Mouse (Mus musculus) small intestine, adult 2 months (tissue): Measurements from ENCODE around the gene Csnk1g1. TPM values are rescaled to one million over a fixed set of nuclear protein-coding genes. Genes with fewer than 3 reads are reported as not detected.
A peak's percentile ranks its signal among the peaks of the same experiment; 100 is the strongest.

Experiments
- H3K27ac ChIP-seq: fragments of 200-500 bp; 2 replicates; pipeline ENCODE4 v1.5.1; 2012; ENCODE audit warnings: low read depth, low read length, control low read depth, inconsistent platforms; ENCODE audit not compliant: insufficient read depth
- H3K27me3 ChIP-seq: fragments of 200-500 bp; 2 replicates; pipeline ENCODE4 v1.6.1; 2012; ENCODE audit warnings: mild to moderate bottlenecking, moderate library complexity, low read length, inconsistent platforms; ENCODE audit not compliant: control insufficient read depth, insufficient read depth
- H3K36me3 ChIP-seq: fragments of 200-500 bp; 2 replicates; pipeline ENCODE4 v1.6.1; 2012; ENCODE audit warnings: mild to moderate bottlenecking, low read length, control low read depth, inconsistent platforms; ENCODE audit not compliant: control insufficient read depth, insufficient read depth
- H3K4me1 ChIP-seq: fragments of 200-500 bp; 2 replicates; pipeline ENCODE4 v1.6.1; 2012; ENCODE audit warnings: low read length, inconsistent platforms, mixed read lengths; ENCODE audit not compliant: control insufficient read depth, insufficient read depth, insufficient read length
- H3K4me3 ChIP-seq: fragments of 200-500 bp; 2 replicates; pipeline ENCODE4 v1.5.1; 2012; ENCODE audit warnings: low read depth, mild to moderate bottlenecking, control low read depth, inconsistent platforms, low read length, moderate library complexity
- CTCF ChIP-seq: fragments of 200-500 bp; IDR thresholded peaks from 2 replicates; pipeline ENCODE4 v1.5.1; 2012; ENCODE audit warnings: low read depth, mild to moderate bottlenecking, control low read depth, inconsistent platforms, low read length, moderate library complexity, mixed read lengths; ENCODE audit not compliant: insufficient replicate concordance, insufficient read length; ENCODE audit errors: extremely low read depth
- POLR2A ChIP-seq: fragments of 200-500 bp; IDR thresholded peaks from 2 replicates; pipeline ENCODE4 v1.6.1; 2012; ENCODE audit warnings: low read depth, mild to moderate bottlenecking, control low read depth, inconsistent platforms, low read length, moderate library complexity
- WGBS: fragments of 180-500 bp; shearing (Covaris S2); methylation state at CpG from one replicate; pipeline ENCODE4 v1.1.7; 2018; 5-methylcytosine and 5-hydroxymethylcytosine counted together
- polyA plus RNA-seq: library from polyadenylated mRNA; depleted of rRNA; stranded (reverse); fragments of >200 nt; gene quantifications from 2 replicates; pipeline ENCODE4 v1.2.3, GENCODE M21; 2012; rRNA removed

The Csnk1g1 gene
- polyA plus RNA-seq = 1.5 and 3.2 TPM in 2 replicates

DNA sequence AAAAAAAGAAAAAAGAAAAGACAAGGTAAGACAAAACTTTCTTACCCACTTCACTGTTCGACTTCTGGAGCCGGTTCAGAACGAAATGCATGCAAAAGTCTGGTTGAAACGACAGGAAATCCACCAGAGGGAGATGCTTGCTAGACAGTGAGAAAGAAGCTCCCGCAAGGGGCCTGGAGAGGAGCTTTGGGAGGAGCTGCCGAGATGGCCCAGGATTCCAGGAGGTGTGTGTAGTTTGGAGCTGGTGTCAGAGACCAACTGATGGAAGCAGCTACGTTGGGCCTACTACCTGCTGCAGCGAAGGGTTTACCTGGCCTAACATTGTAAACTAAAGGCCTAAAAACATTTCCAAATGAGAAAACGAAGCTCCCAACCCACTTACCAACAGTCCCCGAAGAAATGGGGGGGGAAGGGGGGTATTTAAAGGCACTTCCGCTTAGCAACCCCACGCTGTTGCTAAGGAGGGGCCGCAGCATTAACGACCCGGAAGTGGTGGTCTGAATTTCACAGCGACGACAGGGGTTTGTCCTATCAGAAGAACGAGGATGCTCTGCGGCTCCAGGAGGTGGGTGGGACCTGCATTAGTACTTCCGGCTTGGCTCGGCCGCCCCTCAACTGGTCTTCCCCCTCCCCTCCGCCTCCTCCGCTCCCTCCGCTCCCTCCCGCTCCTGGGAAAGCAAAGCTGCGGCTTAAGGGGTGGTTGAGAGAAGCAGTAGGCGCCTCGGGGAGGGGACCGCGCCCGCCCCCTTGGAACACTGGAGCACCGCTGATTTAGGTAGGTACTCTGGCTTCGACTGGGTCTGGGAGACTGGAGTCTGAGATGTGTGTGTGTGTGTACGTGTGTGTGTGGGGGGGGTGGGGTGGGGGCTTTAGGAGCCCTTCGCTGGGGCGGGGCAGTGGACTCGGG is at the start of gene Csnk1g1, which contains the start of gene Trip4:
Gene Csnk1g1, plus strand, starts transcription at position 531 of the 907 bp plus-strand sequence.
Gene Trip4, minus strand, starts transcription at position 401 of the 907 bp plus-strand sequence.
- 1% methylated on average over 38 of the region's 38 CpGs for WGBS
- H3K4me3 ChIP-seq = peak within 1 kb of the TSS; percentile 90
- H3K4me1 ChIP-seq = peaks cover 2% of the 10 kb centered on the region; the same call in 1 of the 2 replicates
- H3K27ac ChIP-seq = peak within 1 kb of the TSS; percentile 58
- H3K27me3 ChIP-seq = no peaks in the 10 kb centered on the region
- TF ChIP-seq POLR2A (no peak), CTCF (peak; percentile 29; the same call in 1 of the 2 replicates)
- H3K36me3 ChIP-seq = 0 out of 2 replicates have a peak, but pooled peaks cover under 1% of the 10 kb centered on the region

DNA sequence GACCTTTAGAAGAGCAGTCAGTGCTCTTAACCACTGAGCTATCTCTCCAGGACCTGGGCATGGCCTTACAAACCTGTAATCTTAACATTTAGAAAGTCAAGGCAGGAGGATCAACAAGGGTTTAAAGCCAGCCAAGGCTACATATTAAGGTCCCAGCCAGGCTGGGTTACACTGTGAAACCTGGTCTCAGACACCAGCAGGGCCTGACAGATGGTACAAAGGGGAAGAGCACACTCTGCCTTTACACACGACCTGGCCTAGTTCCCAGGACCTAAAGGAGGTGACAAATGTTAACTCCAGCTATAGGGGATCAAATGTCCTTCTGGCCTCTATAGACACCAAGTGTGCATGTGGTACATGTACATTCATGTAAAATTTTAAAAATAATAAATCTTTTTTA is 49.1 kb upstream of the Csnk1g1 start:
- no peak overlapping the region for H3K4me3 ChIP-seq
- peaks cover 46% of the 10 kb centered on the region for H3K36me3 ChIP-seq
- H3K4me1 ChIP-seq = no peaks in the 10 kb centered on the region
- H3K27ac ChIP-seq = no peak overlapping the region
- TF ChIP-seq CTCF = no peak
- no peak for TF ChIP-seq POLR2A
- 58% methylated on average over 1 of the region's 1 CpGs for WGBS
- no peaks in the 10 kb centered on the region for H3K27me3 ChIP-seq

DNA sequence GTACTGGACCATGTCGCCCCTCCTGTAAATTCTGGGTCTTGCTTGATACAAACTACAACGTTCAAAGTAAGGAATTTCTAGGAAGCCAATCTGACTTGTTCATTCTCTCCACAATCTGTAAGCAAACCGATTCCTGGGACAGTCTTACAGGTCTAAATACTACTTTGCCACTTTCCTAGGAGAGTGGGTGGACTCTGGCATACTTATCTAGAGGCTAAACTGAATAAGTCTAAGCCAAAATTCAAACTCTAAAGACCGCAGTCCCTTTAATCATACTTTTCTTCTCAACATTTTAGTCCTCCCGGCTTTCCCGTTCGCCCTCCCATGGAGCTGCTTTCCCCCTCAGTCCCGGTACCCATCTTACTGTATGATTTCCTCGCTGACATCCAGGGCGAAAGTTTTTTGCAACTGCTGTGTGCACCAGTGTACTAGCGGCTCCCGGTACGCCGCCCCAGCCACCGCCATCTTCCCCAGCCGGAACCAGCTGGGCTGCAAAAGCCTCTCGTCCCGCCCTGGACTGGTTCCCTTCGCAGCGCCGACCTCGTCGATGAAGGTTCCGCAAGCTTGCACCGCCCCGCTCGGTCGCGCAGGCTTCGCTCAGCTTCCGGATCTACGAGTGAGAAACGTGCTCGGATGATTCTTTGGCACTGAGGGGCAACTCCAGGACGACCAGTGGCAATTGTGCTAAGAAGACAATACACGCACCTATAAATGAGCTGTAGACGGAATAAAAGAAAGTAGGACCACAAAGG is 24.0 kb upstream of the Csnk1g1 start:
- H3K4me3 ChIP-seq = peak overlapping the region; percentile 95
- peak overlapping the region; percentile 57 for H3K27ac ChIP-seq
- H3K27me3 ChIP-seq = no peaks in the 10 kb centered on the region
- WGBS = under 1% methylated on average over 37 of the region's 37 CpGs
- H3K36me3 ChIP-seq = peaks cover 4% of the 10 kb centered on the region
- TF ChIP-seq POLR2A (peak; percentile 89), CTCF (peak; percentile 9; the same call in 1 of the 2 replicates)
- no peaks in the 10 kb centered on the region for H3K4me1 ChIP-seq

- no peaks in the 10 kb centered on the region for H3K36me3 ChIP-seq
- TF ChIP-seq CTCF = peak; percentile 18; the same call in 1 of the 2 replicates
- TF ChIP-seq POLR2A = no peak
- no peak within 1 kb of the TSS for H3K27ac ChIP-seq
- H3K4me3 ChIP-seq = peak within 1 kb of the TSS; percentile 69
- under 1% methylated on average over 21 of the region's 21 CpGs for WGBS
- peaks cover 4% of the 10 kb centered on the region; the same call in 1 of the 2 replicates for H3K4me1 ChIP-seq
- no peaks in the 10 kb centered on the region for H3K27me3 ChIP-seq
These were observed 18.5 kb upstream of the Csnk1g1 start, which contains the start of gene Pclaf for GRCm38 (mm10) chr9:65890143-65890628. Gene Pclaf, plus strand, starts transcription at chr9:65890237.

- no peak for TF ChIP-seq CTCF
- no peak for TF ChIP-seq POLR2A
- H3K4me1 ChIP-seq = peaks cover 4% of the 10 kb centered on the region; the same call in 1 of the 2 replicates
- H3K27me3 ChIP-seq = no peaks in the 10 kb centered on the region
- H3K36me3 ChIP-seq = 0 out of 2 replicates have a peak, but pooled peaks cover 1% of the 10 kb centered on the region
- 4% methylated on average over 5 of the region's 5 CpGs for WGBS
- peak overlapping the region; percentile 36 for H3K4me3 ChIP-seq
- no peak overlapping the region for H3K27ac ChIP-seq
These were observed 17.6 kb upstream of the Csnk1g1 start for GRCm38 (mm10) chr9:65891126-65891525.

GRCm38 (mm10) chr9:65896977-65897376 is 11.7 kb upstream of the Csnk1g1 start:
- H3K4me1 ChIP-seq = peaks cover 5% of the 10 kb centered on the region; the same call in 1 of the 2 replicates
- no peaks in the 10 kb centered on the region for H3K27me3 ChIP-seq
- H3K27ac ChIP-seq = peak overlapping the region; percentile 88
- H3K36me3 ChIP-seq = peaks cover 1% of the 10 kb centered on the region; the same call in 1 of the 2 replicates
- 30% methylated on average over 2 of the region's 2 CpGs for WGBS
- TF ChIP-seq CTCF = no peak
- no peak for TF ChIP-seq POLR2A
- no peak overlapping the region for H3K4me3 ChIP-seq
